Mouse (Mus musculus): ENCODE measurements at regions not wholly inside any gene's neighbourhood (a gene's known extent, or its start where the extent isn't known, plus 50 kb on each side); places are given as distances from the start of the nearest gene placed in this dataset.
A peak's percentile ranks its signal among the peaks of the same experiment; 100 is the strongest.
"Not testable (repeated sequence)": the region's sequence is repeated elsewhere in the genome, so short reads cannot be mapped to it uniquely, and the experiment has no call there.

DNA sequence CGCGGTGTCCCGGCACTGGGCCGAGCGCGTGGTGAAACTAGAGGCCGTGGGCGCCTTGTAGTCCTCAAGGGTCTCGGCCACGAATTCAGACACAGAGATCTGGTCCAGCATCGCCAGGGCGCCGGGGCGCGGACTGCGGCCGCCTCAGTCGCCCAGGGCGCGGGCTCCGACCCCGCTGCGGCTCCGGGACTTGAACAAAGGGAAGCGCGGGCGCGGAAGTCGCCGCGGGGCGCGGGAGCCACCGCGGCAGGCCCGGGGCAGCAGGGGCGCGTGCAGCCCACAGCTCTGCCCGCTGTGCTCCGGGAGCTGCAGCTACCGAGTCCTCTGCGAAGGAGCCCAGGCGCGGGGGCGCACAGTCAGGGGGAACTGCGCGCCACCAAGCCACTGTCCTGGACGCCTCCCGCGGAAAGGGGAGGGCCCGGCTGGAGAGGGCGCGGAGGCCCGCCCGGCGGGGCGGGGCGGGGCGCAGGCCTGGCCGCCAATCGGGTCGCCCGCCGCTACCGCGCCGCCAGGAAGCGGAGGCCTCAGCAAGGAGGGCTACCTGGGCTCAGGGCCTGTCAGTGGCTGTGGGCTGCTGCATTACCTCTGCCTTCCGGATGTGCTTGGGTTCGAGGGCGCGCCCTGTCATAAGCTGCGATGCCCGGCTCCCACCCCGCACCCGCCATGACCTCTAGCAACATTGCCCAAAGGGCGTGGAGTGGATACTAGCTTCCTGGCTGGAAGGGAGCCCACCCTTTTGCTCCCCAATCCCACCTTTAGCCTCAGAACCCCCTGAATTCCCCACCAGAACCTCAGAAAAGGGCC, 155.2 kb upstream of the 9030624G23Rik start:
- Histone ChIP-seq H3K4me2 (peak overlapping the region; percentile 78), H3K9ac (peak overlapping the region; percentile 74), H3K4me3 (peak overlapping the region; percentile 70)
- not testable (repeated sequence) for H3K36me3 ChIP-seq; H3K4me1 ChIP-seq (replicated peaks); H3K27me3 ChIP-seq; H3K9me3 ChIP-seq (replicated peaks); ATAC-seq (replicated peaks; ENCODE audit: insufficient number of reproducible peaks, insufficient read depth, low FRiP score, low read depth); H3K27ac ChIP-seq
- WGBS, result 1% methylated on average over 55 of the region's 77 CpGs
